Mouse (Mus musculus): ENCODE data around the gene Fto. TPM values are rescaled to one million over a fixed set of nuclear protein-coding genes. Genes with fewer than 3 reads are reported as not detected.
A peak's percentile ranks its signal among the peaks of the same experiment; 100 is the strongest.

Fto gene
- polyA plus RNA-seq, 1 experiment from 2014 or later = 28.6 TPM

DNA sequence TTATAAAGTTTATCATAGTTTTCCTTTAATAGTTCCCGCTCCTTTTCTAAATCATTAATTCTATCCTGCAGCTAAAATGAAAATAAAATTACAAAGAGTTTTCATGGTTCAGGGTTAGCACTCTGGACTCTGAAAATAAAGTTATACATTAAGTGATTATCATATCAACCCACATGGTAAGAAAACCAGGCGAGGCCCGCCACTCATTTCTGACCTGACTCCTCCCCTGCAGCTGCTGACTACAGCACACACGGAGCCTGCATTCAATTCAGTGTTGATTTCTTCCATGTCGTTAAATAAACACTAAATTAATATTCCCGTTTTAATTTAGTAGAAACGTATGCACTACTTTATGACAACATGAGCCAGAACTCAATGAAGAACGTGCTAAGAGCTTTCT lies 27.1 kb upstream of the Fto start:
- ATAC-seq = no peak
- H3K9ac ChIP-seq = no peak overlapping the region
- WGBS (ENCODE audit: insufficient replicate concordance) = 61% methylated on average over 8 of the region's 8 CpGs
- no peak overlapping the region for H3K4me3 ChIP-seq
- peaks cover 3% of the 10 kb centered on the region; the same call in 1 of the 2 replicates for H3K36me3 ChIP-seq
- no peaks in the 10 kb centered on the region for H3K27me3 ChIP-seq (replicated peaks)
- no peaks in the 10 kb centered on the region for H3K9me3 ChIP-seq (replicated peaks)
- H3K27ac ChIP-seq = no peak overlapping the region
- peaks cover 9% of the 10 kb centered on the region; the same call in 1 of the 2 replicates for H3K4me1 ChIP-seq
- no peak overlapping the region for H3K4me2 ChIP-seq

DNA sequence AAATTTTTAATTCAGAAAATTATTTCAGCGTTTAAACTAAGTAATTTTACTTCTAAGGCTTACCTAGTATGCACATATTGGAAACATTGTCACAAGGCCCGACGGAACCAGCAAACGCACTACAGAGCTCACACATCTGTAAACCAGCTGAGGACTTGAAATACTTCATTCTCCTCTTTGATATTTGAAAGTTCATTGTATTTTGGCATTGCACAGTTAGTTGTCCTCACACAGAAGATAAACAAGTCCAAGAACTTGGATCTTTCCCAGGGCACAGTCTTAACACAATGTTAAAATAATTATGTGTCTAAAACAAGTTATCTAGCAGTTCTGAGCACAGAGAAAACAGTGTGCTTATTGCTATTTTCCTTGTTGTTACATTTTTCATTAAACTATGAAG lies 22.7 kb upstream of the Fto start:
- no peaks in the 10 kb centered on the region for H3K9me3 ChIP-seq (replicated peaks)
- 0 out of 2 replicates have a peak, but pooled peaks cover 4% of the 10 kb centered on the region for H3K4me1 ChIP-seq
- no peak overlapping the region for H3K9ac ChIP-seq
- no peak overlapping the region for H3K4me3 ChIP-seq
- no peaks in the 10 kb centered on the region for H3K27me3 ChIP-seq (replicated peaks)
- H3K4me2 ChIP-seq = no peak overlapping the region
- WGBS (ENCODE audit: insufficient replicate concordance) = 78% methylated on average over 4 of the region's 4 CpGs
- no peak for ATAC-seq
- peaks cover 3% of the 10 kb centered on the region; the same call in 1 of the 2 replicates for H3K36me3 ChIP-seq
- H3K27ac ChIP-seq = no peak overlapping the region

GRCm38 (mm10) chr8:91295786-91296185 lies 17.5 kb upstream of the Fto start:
- no peak overlapping the region for H3K9ac ChIP-seq
- no peaks in the 10 kb centered on the region for H3K27me3 ChIP-seq (replicated peaks)
- H3K36me3 ChIP-seq = peaks cover 3% of the 10 kb centered on the region; the same call in 1 of the 2 replicates
- H3K4me2 ChIP-seq = no peak overlapping the region
- H3K27ac ChIP-seq = no peak overlapping the region
- H3K4me1 ChIP-seq = no peaks in the 10 kb centered on the region
- H3K9me3 ChIP-seq (replicated peaks) = no peaks in the 10 kb centered on the region
- no peak overlapping the region for H3K4me3 ChIP-seq
- WGBS (ENCODE audit: insufficient replicate concordance) = 85% methylated on average over 5 of the region's 5 CpGs
- no peak for ATAC-seq

DNA sequence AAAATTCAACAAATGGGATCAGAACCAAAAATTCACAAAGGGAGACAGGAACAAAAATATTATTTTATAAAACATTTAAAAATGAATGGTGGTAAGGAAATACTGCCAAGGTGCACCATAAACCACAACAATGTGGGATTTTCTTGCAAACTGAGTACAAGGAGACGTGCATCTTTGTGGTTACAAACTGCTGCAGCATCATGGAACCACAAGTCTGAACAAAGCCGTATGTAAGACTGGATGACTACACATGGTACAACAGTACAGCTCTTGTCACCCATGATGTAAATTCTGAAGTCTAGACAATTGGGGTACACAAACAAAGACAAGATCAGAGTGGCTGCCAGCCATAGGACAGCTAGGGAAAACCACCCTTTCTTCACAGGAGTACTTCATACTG lies 14.7 kb upstream of the Fto start:
- H3K4me1 ChIP-seq = no peaks in the 10 kb centered on the region
- H3K9ac ChIP-seq = no peak overlapping the region
- no peak overlapping the region for H3K4me2 ChIP-seq
- 70% methylated on average over 2 of the region's 2 CpGs for WGBS (ENCODE audit: insufficient replicate concordance)
- no peak for ATAC-seq
- H3K27me3 ChIP-seq (replicated peaks) = no peaks in the 10 kb centered on the region
- no peaks in the 10 kb centered on the region for H3K9me3 ChIP-seq (replicated peaks)
- no peak overlapping the region for H3K4me3 ChIP-seq
- peaks cover 9% of the 10 kb centered on the region for H3K36me3 ChIP-seq
- no peak overlapping the region for H3K27ac ChIP-seq

DNA sequence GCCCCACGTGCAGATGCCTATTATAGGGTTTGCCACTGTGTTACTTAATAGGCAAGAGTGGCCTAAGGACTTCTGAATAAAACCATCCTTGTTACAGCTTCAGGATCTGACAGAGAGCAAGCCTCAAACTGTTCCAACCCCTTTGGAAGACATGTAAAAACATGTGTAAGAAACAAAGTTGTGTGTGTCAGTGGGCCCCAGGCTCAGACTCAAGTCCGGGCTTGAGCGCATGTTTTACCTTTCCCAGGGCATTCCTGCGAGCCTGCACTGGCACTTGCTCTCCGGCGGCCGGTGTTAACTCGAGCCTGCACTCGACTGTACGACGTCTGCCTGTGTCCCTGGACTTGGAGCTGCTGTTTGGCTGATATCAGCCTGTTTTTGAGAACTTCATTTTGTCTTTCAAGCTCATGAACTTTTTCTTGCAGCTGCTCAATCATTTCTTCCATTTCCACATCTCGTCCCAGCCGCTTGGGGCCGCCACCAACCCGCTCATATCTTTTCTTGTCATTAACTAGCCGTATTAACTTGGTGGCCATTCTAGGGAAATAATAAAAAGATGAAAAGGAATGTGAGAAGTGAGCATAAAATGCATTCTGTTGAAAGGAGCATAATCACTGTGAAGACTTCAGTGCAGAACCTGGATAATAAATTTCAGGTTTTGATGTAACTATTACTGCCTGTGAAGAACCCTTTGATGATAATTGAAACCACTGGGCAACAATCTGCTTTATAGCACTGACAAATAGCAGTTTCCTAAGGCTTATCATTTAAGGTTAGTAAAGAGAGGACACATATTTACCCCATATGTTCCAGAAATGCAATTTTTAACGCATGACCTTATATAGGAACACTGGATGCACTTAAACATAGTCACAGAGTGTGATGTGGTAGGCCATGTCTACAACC lies 8.6 kb upstream of the Fto start:
- no peak overlapping the region for H3K27ac ChIP-seq
- H3K9ac ChIP-seq = no peak overlapping the region
- 77% methylated on average over 17 of the region's 17 CpGs for WGBS (ENCODE audit: insufficient replicate concordance)
- no peak overlapping the region for H3K4me2 ChIP-seq
- H3K27me3 ChIP-seq (replicated peaks) = no peaks in the 10 kb centered on the region
- no peak overlapping the region for H3K4me3 ChIP-seq
- H3K4me1 ChIP-seq = no peaks in the 10 kb centered on the region
- ATAC-seq = no peak
- H3K9me3 ChIP-seq (replicated peaks) = no peaks in the 10 kb centered on the region
- H3K36me3 ChIP-seq = peaks cover 17% of the 10 kb centered on the region

GRCm38 (mm10) chr8:91312342-91312741 lies 983 bp upstream of the Fto start:
- peak overlapping the region; percentile 86 for H3K4me2 ChIP-seq
- ATAC-seq = no peak
- H3K9me3 ChIP-seq (replicated peaks) = no peaks in the 10 kb centered on the region
- H3K27ac ChIP-seq = no peak overlapping the region
- peaks cover 8% of the 10 kb centered on the region; the same call in 1 of the 2 replicates for H3K36me3 ChIP-seq
- H3K4me3 ChIP-seq = peak overlapping the region; percentile 73
- WGBS (ENCODE audit: insufficient replicate concordance) = 42% methylated on average over 2 of the region's 2 CpGs
- H3K4me1 ChIP-seq = peaks cover 36% of the 10 kb centered on the region
- no peaks in the 10 kb centered on the region for H3K27me3 ChIP-seq (replicated peaks)
- peak overlapping the region; percentile 77 for H3K9ac ChIP-seq

DNA sequence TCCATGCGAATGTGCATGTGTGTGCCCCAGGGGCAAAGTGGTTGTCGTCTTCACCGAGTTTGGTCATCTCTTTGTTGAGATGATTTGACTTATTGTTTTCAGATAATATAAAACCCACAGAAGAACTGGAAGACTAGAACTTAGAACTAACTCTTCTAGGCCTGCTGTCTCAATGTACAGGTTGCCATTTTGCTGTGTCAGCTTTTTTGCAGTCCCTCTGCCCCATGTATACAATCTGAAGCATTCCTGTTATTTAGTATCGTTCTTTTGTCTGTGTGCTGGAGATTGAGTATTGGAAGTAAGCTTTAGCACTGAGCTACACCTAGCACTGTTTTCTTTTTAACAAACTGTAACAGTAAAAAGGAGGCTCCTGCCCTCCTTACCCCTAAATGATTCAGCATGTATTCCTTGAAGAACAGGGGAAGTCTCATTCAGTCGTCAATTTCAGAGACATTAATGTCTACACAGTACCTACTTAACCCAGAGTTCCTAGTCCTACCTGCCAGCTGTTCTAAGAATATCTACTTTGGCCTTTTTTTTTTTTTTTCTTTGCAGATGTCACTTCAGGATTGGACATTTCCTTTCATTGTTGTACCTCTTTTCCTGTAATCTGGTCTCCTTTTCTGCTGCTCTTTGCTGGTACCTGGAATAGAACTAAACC lies 4.4 kb downstream of the Fto start:
- peaks cover 27% of the 10 kb centered on the region for H3K4me1 ChIP-seq
- H3K9ac ChIP-seq = no peak overlapping the region
- peaks cover 9% of the 10 kb centered on the region; the same call in 1 of the 2 replicates for H3K36me3 ChIP-seq
- no peaks in the 10 kb centered on the region for H3K27me3 ChIP-seq (replicated peaks)
- ATAC-seq = no peak
- WGBS (ENCODE audit: insufficient replicate concordance) = 78% methylated on average over 5 of the region's 5 CpGs
- H3K9me3 ChIP-seq (replicated peaks) = no peaks in the 10 kb centered on the region
- H3K27ac ChIP-seq = no peak overlapping the region
- no peak overlapping the region for H3K4me2 ChIP-seq
- H3K4me3 ChIP-seq = no peak overlapping the region

DNA sequence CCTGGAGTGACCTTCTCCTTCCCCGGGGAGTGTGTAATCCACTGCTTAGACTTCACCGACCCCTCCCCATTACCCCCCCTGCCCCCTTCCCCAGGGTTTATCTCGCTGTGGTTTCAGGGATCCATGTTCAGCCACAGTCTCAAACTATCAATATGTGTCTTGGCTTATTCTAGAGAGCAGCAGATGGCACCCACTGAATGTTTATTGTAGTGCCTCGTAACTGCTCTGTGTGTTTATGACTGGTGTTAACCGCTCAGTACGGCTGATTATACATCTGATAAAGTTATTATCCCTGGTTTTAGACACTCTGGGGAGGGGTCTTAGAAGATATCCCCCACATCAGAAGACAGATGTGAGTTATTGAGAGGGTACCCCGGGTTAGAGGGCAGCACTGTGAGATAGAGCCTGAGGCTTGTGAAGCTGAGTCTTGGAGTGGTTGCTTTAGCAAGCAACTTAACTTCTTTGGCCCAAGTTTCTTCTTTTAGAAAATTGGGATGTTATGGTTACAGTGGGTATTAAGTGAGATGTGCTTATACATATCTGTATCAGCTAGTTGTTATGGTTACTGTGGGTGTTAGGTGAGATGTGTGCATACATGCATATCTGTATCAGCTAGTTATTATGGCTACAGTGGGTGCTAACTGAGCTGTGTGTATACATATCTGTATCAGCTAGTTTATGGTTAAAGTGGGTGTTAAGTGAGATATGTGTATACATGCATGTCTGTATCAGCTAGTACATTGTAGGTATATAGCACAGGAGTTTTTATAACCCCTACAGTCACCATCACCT lies 5.8 kb downstream of the Fto start:
- WGBS (ENCODE audit: insufficient replicate concordance) = 62% methylated on average over 7 of the region's 7 CpGs
- H3K27me3 ChIP-seq (replicated peaks) = no peaks in the 10 kb centered on the region
- H3K4me3 ChIP-seq = no peak overlapping the region
- no peak overlapping the region for H3K9ac ChIP-seq
- no peak overlapping the region for H3K4me2 ChIP-seq
- no peaks in the 10 kb centered on the region for H3K9me3 ChIP-seq (replicated peaks)
- H3K36me3 ChIP-seq = peaks cover 9% of the 10 kb centered on the region; the same call in 1 of the 2 replicates
- peaks cover 25% of the 10 kb centered on the region for H3K4me1 ChIP-seq
- ATAC-seq = no peak
- no peak overlapping the region for H3K27ac ChIP-seq

DNA sequence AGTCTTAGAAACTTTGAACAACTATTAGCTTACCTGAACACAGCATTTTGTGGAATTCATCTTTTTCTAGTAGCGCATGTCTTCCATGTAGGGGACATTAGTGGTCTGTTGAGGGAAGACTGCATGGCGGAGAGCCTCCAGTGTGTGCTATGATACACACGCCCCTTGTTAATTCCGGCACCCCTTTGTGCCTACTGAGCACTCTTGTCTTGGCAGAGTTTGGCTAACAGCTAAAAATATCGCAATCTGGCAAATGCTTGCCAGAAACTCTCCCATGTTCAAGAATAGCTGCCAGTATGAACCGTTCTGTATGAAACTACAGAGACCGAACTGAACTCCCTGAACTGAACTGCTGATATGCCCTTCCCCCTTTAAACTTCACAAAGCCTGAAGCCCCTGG lies 10.2 kb downstream of the Fto start:
- 86% methylated on average over 7 of the region's 7 CpGs for WGBS (ENCODE audit: insufficient replicate concordance)
- H3K4me3 ChIP-seq = no peak overlapping the region
- H3K36me3 ChIP-seq = peaks cover 14% of the 10 kb centered on the region
- H3K9ac ChIP-seq = no peak overlapping the region
- peaks cover 5% of the 10 kb centered on the region; the same call in 1 of the 2 replicates for H3K4me1 ChIP-seq
- H3K4me2 ChIP-seq = no peak overlapping the region
- no peaks in the 10 kb centered on the region for H3K9me3 ChIP-seq (replicated peaks)
- H3K27ac ChIP-seq = no peak overlapping the region
- no peaks in the 10 kb centered on the region for H3K27me3 ChIP-seq (replicated peaks)
- no peak for ATAC-seq

DNA sequence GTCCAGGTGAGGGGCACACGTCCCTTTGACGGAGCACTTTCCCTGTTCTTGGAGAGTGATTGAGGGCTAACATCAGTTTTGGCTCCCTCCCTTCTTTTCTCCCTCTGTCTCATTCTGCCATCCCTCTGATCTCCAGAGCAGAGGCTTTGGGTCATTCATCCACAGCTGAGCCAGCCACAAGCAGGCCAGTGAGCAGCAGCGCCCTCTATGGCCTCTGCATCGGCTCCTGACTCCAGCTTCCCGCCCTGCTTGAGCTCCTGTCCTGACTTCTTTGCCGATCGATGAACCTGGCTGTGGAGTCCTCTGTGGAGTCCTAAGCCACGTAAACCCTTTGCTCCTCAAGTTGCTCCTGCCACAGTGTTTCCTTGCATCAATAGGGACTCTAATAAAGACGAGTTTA lies 10.9 kb downstream of the Fto start:
- Histone ChIP-seq H3K4me1 (peaks cover 9% of the 10 kb centered on the region; the same call in 1 of the 2 replicates), H3K27ac (no peak overlapping the region), H3K4me3 (no peak overlapping the region), H3K27me3 (replicated peaks) (no peaks in the 10 kb centered on the region), H3K9me3 (replicated peaks) (no peaks in the 10 kb centered on the region), H3K9ac (no peak overlapping the region), H3K4me2 (no peak overlapping the region), H3K36me3 (peaks cover 14% of the 10 kb centered on the region)
- WGBS (ENCODE audit: insufficient replicate concordance) = 71% methylated on average over 9 of the region's 9 CpGs
- ATAC-seq = no peak

- Histone ChIP-seq H3K4me2 (no peak overlapping the region), H3K9ac (no peak overlapping the region), H3K27ac (no peak overlapping the region), H3K27me3 (replicated peaks) (no peaks in the 10 kb centered on the region), H3K36me3 (peaks cover 14% of the 10 kb centered on the region), H3K4me3 (no peak overlapping the region), H3K9me3 (replicated peaks) (no peaks in the 10 kb centered on the region), H3K4me1 (peaks cover 16% of the 10 kb centered on the region)
- ATAC-seq = no peak
- WGBS (ENCODE audit: insufficient replicate concordance) = 88% methylated on average over 4 of the region's 4 CpGs
Measured at GRCm38 (mm10) chr8:91324916-91325315, 11.6 kb downstream of the Fto start.
